Mouse (Mus musculus): ENCODE results near the gene Grb2. TPM values are rescaled to one million over a fixed set of nuclear protein-coding genes. Genes with fewer than 3 reads are reported as not detected.

Grb2 gene
- 286 to 382 TPM (median 375 TPM) in 4 replicates for total RNA-seq (2023; ENCODE audit: inconsistent age)

GRCm38 (mm10) chr11:115708209-115708876 is at the start of gene Grb2:
Gene Grb2, minus strand, starts transcription at chr11:115708597.

GRCm38 (mm10) chr11:115627705-115628464 is 80.5 kb downstream of the Grb2 start, which contains the start of gene Slc25a19:
Gene Slc25a19, minus strand, starts transcription at chr11:115628295.

GRCm38 (mm10) chr11:115612410-115613137 is 95.8 kb downstream of the Grb2 start, which contains the start of gene Mif4gd:
Gene Mif4gd, minus strand, starts transcription at chr11:115612969.

GRCm38 (mm10) chr11:115603476-115604303 is 104.7 kb downstream of the Grb2 start, which contains the start of the genes Mrps7 and Gga3:
Gene Mrps7, plus strand, starts transcription at chr11:115603925.
Gene Gga3, minus strand, starts transcription at chr11:115604051.

Other genes with a start within 250 kb of the Grb2 start
- gene Slc16a5, start 246.1 kb downstream of the Grb2 start, total RNA-seq (2023; ENCODE audit: inconsistent age): not detected in 4 replicates
- gene Armc7, start 232.9 kb downstream of the Grb2 start, total RNA-seq (2023; ENCODE audit: inconsistent age): 8.2 to 10.0 TPM (median 9.4 TPM) in 4 replicates
- 74.5 to 85.8 TPM (median 80.1 TPM) in 4 replicates for gene Nt5c, start 216.7 kb downstream of the Grb2 start, total RNA-seq (2023; ENCODE audit: inconsistent age)
- gene Jpt1, start 194.2 kb downstream of the Grb2 start, total RNA-seq (2023; ENCODE audit: inconsistent age): 194 to 214 TPM (median 207 TPM) in 4 replicates
- gene Sumo2, start 172.3 kb downstream of the Grb2 start, total RNA-seq (2023; ENCODE audit: inconsistent age): 240 to 284 TPM (median 258 TPM) in 4 replicates
- gene Nup85, start 144.2 kb downstream of the Grb2 start, total RNA-seq (2023; ENCODE audit: inconsistent age): 65.8 to 88.5 TPM (median 71.8 TPM) in 4 replicates
- 35.4 to 37.4 TPM (median 36.9 TPM) in 4 replicates for gene Mrps7, start 104.7 kb downstream of the Grb2 start, total RNA-seq (2023; ENCODE audit: inconsistent age)
- 84.2 to 122 TPM (median 114 TPM) in 4 replicates for gene Gga3, start 104.5 kb downstream of the Grb2 start, total RNA-seq (2023; ENCODE audit: inconsistent age)
- 285 to 296 TPM (median 290 TPM) in 4 replicates for gene Mif4gd, start 95.6 kb downstream of the Grb2 start, total RNA-seq (2023; ENCODE audit: inconsistent age)
- gene Slc25a19, start 80.3 kb downstream of the Grb2 start, total RNA-seq (2023; ENCODE audit: inconsistent age): 104 to 121 TPM (median 107 TPM) in 4 replicates
- 51.4 to 54.2 TPM (median 52.6 TPM) in 4 replicates for gene Tmem94, start 56.8 kb upstream of the Grb2 start, total RNA-seq (2023; ENCODE audit: inconsistent age)
- 3.4 to 5.3 TPM (median 3.9 TPM) in 4 replicates for gene Caskin2, start 105.0 kb upstream of the Grb2 start, total RNA-seq (2023; ENCODE audit: inconsistent age)
- 24.2 to 40.5 TPM (median 36.9 TPM) in 4 replicates for gene Tsen54, start 106.1 kb upstream of the Grb2 start, total RNA-seq (2023; ENCODE audit: inconsistent age)
- 22.7 to 31.1 TPM (median 26.4 TPM) in 4 replicates for gene Llgl2, start 115.5 kb upstream of the Grb2 start, total RNA-seq (2023; ENCODE audit: inconsistent age)
- 0.42 to 0.63 TPM (median 0.51 TPM) in 3 of 4 replicates, not detected in the other for gene Myo15b, start 149.8 kb upstream of the Grb2 start, total RNA-seq (2023; ENCODE audit: inconsistent age)
- not detected in 4 replicates for gene Smim5, start 191.4 kb upstream of the Grb2 start, total RNA-seq (2023; ENCODE audit: inconsistent age)
- not detected in 4 replicates for gene Smim6, start 203.4 kb upstream of the Grb2 start, total RNA-seq (2023; ENCODE audit: inconsistent age)
- 40.8 to 57.3 TPM (median 51.2 TPM) in 4 replicates for gene Sap30bp, start 224.7 kb upstream of the Grb2 start, total RNA-seq (2023; ENCODE audit: inconsistent age)
- 62.1 to 67.9 TPM (median 67.1 TPM) in 4 replicates for gene Recql5, start 224.9 kb upstream of the Grb2 start, total RNA-seq (2023; ENCODE audit: inconsistent age)